Mouse (Mus musculus) Muller cell, postnatal 12 days (primary cell): ENCODE measurements around the gene Cxcr3.

Experiments
- DNase-seq: peaks from one replicate; pipeline ENCODE4 v3.0.0-alpha.2; 2015; ENCODE audit errors: inconsistent ontology term

Cxcr3 gene

GRCm38 (mm10) chrX:101733828-101734319 is at the start of gene Cxcr3:
TSS of gene Cxcr3 (minus strand) at chrX:101734269.
- DNase-seq, result peak; percentile 81

- peak; percentile 10 for DNase-seq
Observed at GRCm38 (mm10) chrX:101772035-101772434, 38.0 kb upstream of the Cxcr3 start.

DNA sequence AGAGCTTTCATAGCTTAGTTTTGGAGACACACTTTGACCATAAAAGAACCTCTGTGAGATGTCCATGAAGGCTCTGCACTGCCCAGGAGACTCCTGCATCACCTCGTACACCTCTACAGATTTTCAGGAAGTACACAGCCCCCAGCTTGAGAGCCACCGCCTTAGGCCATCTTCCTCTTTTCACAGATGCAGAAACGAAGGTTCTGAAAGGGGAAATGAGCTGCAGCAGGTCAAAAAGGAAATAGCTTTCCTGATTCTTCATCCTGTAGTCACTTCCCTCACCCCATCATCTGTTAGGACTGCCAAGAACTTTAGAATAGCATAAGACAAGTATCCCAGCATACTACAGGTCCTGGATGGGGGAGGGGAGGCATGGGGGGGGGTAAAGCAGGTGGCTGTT is 36.2 kb upstream of the Cxcr3 start:
- DNase-seq, result no peak

DNA sequence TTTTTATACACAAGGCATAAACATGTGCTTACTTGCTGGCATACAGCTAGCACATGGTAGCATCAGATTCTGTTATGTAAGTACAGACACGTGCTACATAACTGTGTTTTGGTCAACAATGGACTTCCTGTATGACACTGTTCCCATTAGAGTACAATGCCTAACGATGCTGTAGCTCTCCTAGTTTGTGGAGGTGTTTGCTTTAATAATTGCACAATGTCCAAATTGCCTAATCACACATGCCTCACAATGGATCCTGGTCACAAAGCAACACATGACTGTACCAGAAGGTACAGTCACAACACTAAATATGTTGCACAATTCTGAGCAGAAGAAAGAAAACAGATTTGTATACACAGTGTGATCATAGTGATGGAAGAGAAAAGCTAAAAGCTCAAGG is 35.4 kb upstream of the Cxcr3 start:
- peak; percentile 42 for DNase-seq

DNA sequence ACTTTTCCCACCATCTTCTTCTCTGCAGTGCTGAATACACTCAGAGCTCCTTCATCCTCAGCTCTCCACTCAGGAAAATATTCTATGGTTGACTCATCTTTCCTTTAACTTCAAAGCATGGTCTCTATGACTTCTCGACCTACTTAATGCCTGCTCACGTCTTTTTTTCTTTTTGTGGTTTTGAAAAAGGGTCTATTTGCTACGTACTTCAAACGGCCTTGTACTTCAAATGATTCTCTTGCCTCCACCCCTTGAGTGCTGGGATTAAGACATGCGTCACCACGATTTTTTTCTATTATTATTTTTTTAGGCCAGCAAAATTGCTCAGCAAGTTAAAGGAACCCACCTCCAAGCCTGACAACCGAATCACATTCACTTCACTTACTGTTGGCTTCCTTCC is 33.2 kb upstream of the Cxcr3 start:
- no peak for DNase-seq

DNA sequence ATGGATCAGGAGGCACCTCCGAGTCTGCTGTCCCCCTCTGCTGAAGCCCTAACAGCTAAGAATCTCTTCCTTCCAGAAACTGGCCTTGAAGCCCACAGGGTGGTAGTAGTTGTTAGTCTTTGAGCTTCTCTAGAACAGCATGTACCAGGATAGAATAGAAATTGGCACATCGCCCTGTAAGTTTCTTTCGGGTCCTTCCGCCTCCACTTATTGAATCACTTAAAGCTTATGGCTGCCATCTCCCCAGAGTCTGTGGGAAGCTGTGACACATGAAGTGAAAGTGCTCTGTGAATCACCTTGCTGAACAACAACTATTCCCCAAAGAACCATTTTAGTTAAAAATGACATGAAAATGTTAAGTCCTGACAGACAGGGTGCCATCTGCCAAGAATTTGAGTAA is 31.0 kb upstream of the Cxcr3 start:
- no peak for DNase-seq

DNA sequence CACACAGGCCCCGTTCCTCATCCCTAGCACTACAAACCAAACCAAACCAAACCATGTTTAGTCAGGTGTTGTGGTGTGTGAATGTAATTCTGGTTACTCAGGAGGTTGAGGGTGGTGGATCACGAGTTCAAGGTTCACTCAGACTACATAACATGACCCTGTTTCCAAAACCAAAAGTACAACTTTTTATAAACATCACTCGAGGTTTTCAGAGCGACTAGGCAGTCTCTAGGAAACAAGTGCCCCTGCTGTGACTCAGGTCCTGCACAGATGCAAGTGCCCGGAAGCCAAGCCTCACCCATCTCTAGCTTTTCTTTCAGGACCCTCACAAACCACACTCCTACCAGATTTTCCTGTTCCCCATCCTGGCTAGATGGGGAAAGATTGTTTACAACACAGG is 30.6 kb upstream of the Cxcr3 start:
- no peak for DNase-seq

GRCm38 (mm10) chrX:101754478-101754877 is 20.4 kb upstream of the Cxcr3 start:
- no peak for DNase-seq

DNA sequence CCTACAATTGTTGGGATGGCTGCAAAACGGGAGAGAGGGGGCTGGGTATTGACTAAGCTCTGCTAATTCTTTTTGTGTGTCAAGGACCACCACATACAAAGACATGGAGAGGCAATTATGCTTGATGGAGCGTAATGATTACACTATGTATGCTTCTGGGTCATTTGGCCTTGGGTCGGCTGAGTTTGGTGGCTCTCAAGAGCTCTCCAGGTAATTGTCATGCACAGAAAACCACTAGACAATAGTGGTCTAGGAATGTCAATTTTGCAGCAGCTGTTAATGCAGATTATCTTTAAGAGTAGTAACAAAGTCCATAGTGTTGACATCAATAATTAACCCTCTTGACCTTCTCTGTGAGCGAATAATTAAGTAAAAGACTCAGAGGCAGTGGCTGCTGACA is 16.1 kb upstream of the Cxcr3 start:
- no peak for DNase-seq

DNA sequence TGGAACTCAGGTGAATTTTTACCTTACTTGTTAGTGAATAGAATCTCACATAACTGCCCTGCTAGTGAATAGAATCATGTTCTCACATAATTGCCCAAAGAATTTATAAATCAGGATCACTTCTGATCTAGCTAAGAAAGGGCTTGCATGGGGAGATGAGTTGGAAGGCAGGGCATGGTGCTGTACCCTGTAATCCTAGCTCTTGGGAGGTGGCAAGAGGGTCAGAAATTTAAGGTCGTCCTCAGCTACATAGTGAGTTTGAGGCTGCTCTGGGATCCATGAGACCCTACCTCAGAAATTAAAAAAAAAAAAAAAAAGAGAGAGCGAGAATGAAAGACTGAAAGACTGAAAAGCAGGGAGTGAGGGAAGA is 7.0 kb upstream of the Cxcr3 start:
- DNase-seq, result no peak

GRCm38 (mm10) chrX:101740335-101741063 is 6.4 kb upstream of the Cxcr3 start:
- DNase-seq, result no peak

DNA sequence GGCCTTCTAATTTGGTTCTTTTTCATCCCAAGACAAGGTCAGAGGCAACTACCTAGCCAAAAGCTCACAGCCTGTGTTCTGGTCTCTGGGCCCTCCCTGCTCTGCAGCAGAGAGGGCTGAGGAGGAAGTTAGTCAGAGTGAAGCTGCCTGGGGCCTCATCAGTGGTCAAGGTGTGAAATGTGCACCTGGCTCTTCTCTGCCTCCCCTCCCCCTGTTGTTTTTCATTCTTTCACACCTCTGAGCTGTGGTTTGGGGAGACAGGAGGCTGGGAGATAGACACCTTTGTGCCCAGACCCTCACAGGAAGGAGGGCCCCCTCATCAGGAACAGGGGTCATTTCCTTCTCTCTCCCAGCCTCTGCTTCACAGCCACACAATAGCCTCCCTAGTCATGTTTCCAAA is 3.1 kb upstream of the Cxcr3 start:
- no peak for DNase-seq

DNA sequence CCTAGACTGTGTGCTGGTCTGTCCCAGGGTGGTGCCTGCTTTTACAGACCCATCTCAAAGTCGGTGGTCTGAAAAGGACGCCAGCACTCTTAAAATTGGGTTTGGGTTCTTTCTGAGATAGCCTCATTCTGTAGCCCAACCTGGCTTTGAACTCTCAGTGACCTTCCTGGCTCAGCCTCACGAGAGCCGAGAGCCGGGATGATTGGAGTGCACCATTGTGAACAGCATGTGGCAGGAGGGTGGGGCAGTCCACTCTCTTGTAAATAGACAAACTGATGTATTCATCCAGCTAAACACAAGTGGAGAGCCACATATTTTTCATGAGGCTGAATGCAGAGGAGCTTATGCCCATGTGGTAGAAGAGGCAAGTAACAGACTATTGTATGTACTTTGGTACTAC is 912 bp upstream of the Cxcr3 start:
- no peak for DNase-seq

DNA sequence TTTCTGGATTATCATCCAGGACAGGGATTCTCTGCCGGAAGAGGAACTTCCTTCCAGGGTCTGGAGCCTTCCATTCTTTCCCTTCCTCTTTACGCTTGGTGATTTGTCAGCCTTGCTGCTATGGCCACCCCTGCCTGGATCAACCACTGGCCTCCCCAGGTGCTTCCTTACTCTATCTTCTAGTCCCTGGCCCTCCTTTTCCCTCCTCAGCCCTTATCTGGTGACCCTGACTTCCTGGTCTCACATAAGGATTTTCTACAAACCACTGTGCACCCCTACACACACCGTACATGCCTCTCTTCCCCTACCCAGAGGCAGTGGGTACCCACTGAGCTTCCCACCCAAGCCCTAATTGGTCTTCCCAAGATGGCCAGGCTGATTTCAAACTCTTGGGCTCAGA is 781 bp downstream of the Cxcr3 start:
- no peak for DNase-seq

- DNase-seq, result no peak
Observed at GRCm38 (mm10) chrX:101732644-101733043, 1.4 kb downstream of the Cxcr3 start.

DNA sequence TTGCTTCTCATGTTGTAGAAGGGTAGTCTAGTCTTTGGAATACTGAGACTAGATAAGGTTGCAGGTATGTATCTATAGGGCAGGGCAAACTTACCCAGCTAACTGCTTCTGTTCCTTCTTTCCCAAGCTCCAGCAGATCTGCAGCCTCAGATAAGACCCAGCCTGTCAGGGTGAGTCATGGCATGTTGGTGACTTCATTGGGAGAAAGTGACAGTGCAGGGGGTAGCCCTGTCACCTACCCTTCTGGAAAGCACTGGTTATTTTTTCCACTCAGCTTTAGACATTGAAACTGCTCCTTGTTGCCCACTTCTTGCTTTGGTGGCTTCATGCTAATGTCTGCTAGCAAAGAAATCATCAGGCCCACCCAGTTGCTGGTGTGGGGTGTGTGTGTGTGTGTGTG is 4.1 kb downstream of the Cxcr3 start:
- no peak for DNase-seq

DNA sequence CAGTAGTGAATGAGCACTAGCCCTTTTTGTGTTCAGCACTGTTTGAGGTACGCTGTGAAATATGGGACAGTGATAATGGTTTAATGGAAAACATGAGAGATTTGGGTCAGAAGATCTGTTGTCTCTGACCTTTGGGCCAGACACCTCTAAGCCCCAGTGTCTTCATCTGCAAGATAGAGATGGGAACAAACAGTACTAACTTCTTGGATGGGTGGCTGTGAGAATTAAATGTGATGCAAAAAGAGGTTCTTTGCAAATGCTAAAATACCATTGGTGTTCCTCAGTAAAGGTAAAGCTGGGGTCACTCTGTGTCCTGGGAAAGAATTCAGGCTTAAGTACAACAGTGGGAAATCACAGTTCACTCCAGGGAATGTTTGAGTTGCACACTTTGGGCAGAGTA is 13.7 kb downstream of the Cxcr3 start:
- DNase-seq, result no peak

DNA sequence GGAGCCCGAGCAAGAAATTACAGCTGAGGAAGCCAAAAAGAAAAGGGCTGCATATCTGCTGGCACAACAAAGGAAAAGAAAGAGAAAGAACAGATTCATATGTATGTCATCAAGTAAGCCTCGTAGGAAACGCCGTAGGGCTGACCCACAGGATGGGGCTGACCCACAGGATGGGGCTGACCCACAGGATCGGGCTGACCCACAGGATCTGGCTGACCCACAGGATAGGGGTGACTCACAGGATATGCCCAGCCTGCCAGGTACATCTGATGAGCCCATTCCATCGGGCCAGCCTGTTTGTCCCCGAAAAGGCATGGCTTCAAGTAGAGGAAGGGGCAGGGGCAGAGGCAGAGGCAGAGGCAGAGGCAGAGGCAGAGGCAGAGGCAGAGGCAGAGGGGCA is 29.0 kb downstream of the Cxcr3 start:
- no peak for DNase-seq

- no peak for DNase-seq
Observed at GRCm38 (mm10) chrX:101698232-101698631, 35.8 kb downstream of the Cxcr3 start.

GRCm38 (mm10) chrX:101697537-101697936 is 36.5 kb downstream of the Cxcr3 start:
- no peak for DNase-seq

- DNase-seq, result no peak
Observed at GRCm38 (mm10) chrX:101695686-101696085, 38.4 kb downstream of the Cxcr3 start.
